Mouse (Mus musculus): Measurements from ENCODE around the gene Zbtb12. TPM values are rescaled to one million over a fixed set of nuclear protein-coding genes. Genes with fewer than 3 reads are reported as not detected.
A peak's percentile ranks its signal among the peaks of the same experiment; 100 is the strongest.
"Not testable (repeated sequence)": the region's sequence is repeated elsewhere in the genome, so short reads cannot be mapped to it uniquely, and the experiment has no call there.

The Zbtb12 gene
- polyA plus RNA-seq, 1 experiment from 2014 or later: 10.6 TPM

DNA sequence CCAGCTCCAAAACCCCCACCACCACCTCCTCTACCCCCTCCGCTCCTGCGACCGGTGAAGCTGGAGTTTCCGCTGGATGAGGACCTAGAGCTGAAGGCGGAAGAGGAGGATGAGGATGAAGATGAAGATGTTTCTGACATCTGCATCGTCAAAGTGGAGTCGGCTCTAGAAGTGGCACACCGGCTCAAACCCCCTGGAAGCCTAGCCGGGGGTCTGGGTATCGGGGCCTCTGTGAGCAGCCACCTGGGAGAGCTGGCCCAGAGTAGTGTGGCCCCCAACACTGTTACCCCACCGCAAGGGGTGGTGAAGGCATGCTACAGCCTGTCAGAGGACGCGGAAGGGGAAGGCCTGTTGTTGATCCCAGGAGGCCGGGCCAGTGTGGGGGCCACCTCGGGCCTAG is 16.4 kb downstream of the Zbtb12 start:
- Histone ChIP-seq H3K4me2 (peak overlapping the region; percentile 98), H3K4me3 (replicated peaks) (peak overlapping the region; percentile 71), H3K36me3 (no peaks in the 10 kb centered on the region), H3K9me3 (replicated peaks) (no peaks in the 10 kb centered on the region), H3K27ac (replicated peaks) (peak overlapping the region; percentile 95), H3K9ac (replicated peaks) (peak overlapping the region; percentile 93), H3K27me3 (replicated peaks) (no peaks in the 10 kb centered on the region), H3K4me1 (peaks cover 44% of the 10 kb centered on the region)
- WGBS: 90% methylated on average over 15 of the region's 15 CpGs
- ATAC-seq (ENCODE audit: low FRiP score): no peak

DNA sequence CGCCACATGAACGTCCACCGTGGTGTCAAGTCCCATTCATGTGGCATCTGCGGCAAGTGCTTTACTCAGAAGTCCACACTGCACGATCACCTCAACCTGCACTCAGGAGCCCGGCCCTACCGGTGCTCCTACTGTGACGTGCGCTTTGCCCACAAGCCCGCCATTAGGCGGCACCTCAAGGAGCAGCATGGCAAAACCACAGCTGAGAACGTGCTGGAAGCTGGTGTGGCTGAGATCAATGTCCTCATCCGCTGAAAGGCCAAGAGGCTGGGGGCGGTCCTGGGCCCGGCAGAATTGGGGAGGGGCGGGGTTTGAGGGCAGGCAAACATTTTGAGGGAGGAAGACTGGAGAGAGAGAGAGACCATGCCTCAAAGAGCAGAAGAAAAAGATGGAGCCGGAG is 17.1 kb downstream of the Zbtb12 start:
- Histone ChIP-seq H3K4me1 (peaks cover 49% of the 10 kb centered on the region), H3K4me3 (replicated peaks) (peak overlapping the region; percentile 71), H3K36me3 (no peaks in the 10 kb centered on the region), H3K9me3 (replicated peaks) (no peaks in the 10 kb centered on the region), H3K4me2 (peak overlapping the region; percentile 98), H3K27me3 (replicated peaks) (no peaks in the 10 kb centered on the region), H3K9ac (replicated peaks) (no peak overlapping the region), H3K27ac (replicated peaks) (0 out of 2 replicates have a peak overlapping the region, but pooled peaks have one; percentile 1)
- 85% methylated on average over 17 of the region's 17 CpGs for WGBS
- ATAC-seq (ENCODE audit: low FRiP score): no peak

DNA sequence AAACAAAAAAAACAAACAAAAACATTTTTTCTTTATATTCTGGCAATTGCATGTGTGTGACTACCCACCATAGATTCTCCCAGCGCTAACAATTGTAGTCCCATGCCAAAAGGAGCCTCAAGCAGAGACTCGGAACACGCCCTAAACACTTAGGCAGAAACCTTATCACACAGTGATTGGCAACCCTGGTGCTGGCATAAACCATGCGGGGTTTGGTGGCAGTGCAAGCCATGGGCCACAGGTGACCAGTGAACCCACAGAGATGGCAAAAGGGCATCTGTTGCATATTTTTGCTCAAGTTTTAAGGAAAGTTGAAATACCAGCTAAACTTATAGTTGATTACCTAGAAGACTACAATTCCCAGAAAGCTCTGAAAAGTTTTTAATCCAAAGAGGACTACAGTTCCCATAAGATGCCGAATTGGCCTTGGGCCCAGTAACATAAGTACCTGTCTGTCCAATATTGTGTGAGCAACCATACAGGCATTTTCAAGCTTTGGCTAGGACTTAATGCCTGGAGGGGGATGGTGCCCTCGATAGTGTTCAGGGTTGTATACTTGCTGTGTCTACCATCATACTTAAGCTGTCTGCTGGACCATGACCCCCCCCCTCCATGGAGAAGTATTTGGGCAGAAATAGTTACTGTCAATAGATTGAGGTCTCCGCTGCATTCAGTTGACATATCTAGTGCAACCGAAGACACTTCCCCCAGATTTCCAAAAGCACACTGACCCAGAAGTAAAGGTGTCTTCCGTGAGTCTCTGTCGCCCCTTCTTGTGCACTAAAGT is 18.3 kb downstream of the Zbtb12 start:
- Histone ChIP-seq H3K4me2 (peak overlapping the region; percentile 98), H3K9me3 (replicated peaks) (no peaks in the 10 kb centered on the region), H3K4me1 (peaks cover 49% of the 10 kb centered on the region), H3K27ac (replicated peaks) (peak overlapping the region; percentile 97), H3K27me3 (replicated peaks) (no peaks in the 10 kb centered on the region), H3K4me3 (replicated peaks) (peak overlapping the region; percentile 86), H3K9ac (replicated peaks) (peak overlapping the region; percentile 95), H3K36me3 (peaks cover 6% of the 10 kb centered on the region)
- WGBS: 20% methylated on average over 10 of the region's 10 CpGs
- no peak for ATAC-seq (ENCODE audit: low FRiP score)

- H3K36me3 ChIP-seq: peaks cover 12% of the 10 kb centered on the region
- peaks cover 49% of the 10 kb centered on the region for H3K4me1 ChIP-seq
- H3K4me2 ChIP-seq: peak within 1 kb of the TSS; percentile 98
- peak within 1 kb of the TSS; percentile 97 for H3K27ac ChIP-seq (replicated peaks)
- no peaks in the 10 kb centered on the region for H3K27me3 ChIP-seq (replicated peaks)
- ATAC-seq (ENCODE audit: low FRiP score): peak; percentile 30
- H3K9me3 ChIP-seq (replicated peaks): no peaks in the 10 kb centered on the region
- peak within 1 kb of the TSS; percentile 86 for H3K4me3 ChIP-seq (replicated peaks)
- peak within 1 kb of the TSS; percentile 95 for H3K9ac ChIP-seq (replicated peaks)
- WGBS: 0% methylated on average over 24 of the region's 44 CpGs
These were observed 18.9 kb downstream of the Zbtb12 start, which contains the start of the genes C2 and Ehmt2 for GRCm38 (mm10) chr17:34898160-34898586. TSS of gene C2 (minus strand) at chr17:34898265. TSS of gene Ehmt2 (plus strand) at chr17:34898469.

DNA sequence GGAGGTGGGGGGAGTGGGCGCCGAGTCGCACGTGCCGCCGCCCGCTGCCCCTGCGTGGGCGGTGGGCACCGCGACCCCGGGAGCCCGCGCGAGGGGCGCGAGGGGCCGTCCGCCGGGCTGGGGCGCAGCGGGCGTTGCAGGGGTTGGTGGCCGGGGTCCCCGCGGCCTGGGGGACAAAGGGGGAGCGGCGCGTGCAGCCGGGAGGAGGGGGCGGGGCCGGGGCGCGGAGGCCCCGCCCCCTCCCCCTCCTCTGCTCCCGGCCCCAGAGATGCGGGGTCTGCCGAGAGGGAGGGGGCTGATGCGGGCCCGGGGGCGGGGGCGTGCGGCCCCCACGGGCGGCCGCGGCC is 19.4 kb downstream of the Zbtb12 start:
- WGBS: no CpG with 5 or more reads among the region's 47 CpGs
- peak overlapping the region; percentile 86 for H3K4me3 ChIP-seq (replicated peaks)
- H3K36me3 ChIP-seq: peaks cover 17% of the 10 kb centered on the region
- H3K9ac ChIP-seq (replicated peaks): peak overlapping the region; percentile 95
- H3K27me3 ChIP-seq (replicated peaks): no peaks in the 10 kb centered on the region
- peak overlapping the region; percentile 98 for H3K4me2 ChIP-seq
- peaks cover 45% of the 10 kb centered on the region for H3K4me1 ChIP-seq
- H3K9me3 ChIP-seq (replicated peaks): no peaks in the 10 kb centered on the region
- ATAC-seq (ENCODE audit: low FRiP score): peak; percentile 12; the same call in 1 of the 2 replicates
- peak overlapping the region; percentile 97 for H3K27ac ChIP-seq (replicated peaks)

DNA sequence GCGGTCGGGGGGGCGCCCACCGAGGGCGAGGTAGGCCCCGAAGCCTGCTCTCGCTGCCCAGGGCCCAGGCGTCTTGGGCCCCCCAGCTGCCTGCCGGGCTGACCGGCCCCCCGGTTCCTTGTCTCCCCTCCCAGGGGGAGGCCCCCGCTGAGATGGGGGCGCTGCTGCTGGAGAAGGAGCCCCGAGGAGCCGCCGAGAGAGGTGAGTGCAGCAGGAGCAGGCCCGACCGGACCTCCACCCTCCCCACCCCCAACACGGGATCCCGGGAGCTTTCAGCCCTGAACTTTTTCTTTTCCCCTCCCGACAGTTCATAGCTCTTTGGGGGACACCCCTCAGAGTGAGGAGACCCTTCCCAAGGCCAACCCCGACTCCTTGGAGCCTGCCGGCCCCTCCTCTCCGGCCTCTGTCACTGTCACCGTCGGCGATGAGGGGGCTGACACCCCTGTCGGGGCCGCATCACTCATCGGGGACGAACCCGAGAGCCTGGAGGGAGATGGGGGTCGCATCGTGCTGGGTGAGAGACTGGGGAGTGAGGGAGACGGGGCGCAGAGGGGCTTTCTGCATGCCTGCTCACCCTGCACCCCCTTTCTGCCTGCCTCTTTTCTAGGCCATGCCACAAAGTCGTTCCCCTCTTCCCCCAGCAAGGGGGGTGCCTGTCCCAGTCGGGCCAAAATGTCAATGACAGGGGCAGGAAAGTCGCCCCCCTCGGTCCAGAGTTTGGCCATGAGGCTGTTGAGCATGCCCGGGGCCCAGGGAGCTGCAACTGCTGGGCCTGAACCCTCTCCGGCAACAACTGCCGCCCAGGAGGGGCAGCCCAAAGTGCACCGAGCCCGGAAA is 20.0 kb downstream of the Zbtb12 start:
- WGBS: 0% methylated on average over 32 of the region's 45 CpGs
- no peak for ATAC-seq (ENCODE audit: low FRiP score)
- peak overlapping the region; percentile 95 for H3K9ac ChIP-seq (replicated peaks)

GRCm38 (mm10) chr17:34899890-34900243 is 20.6 kb downstream of the Zbtb12 start:
- 4% methylated on average over 5 of the region's 5 CpGs for WGBS
- Histone ChIP-seq H3K9ac (replicated peaks) (peak overlapping the region; percentile 95), H3K4me1 (peaks cover 42% of the 10 kb centered on the region), H3K4me3 (replicated peaks) (peak overlapping the region; percentile 86), H3K4me2 (peak overlapping the region; percentile 98), H3K36me3 (peaks cover 29% of the 10 kb centered on the region), H3K27me3 (replicated peaks) (no peaks in the 10 kb centered on the region), H3K9me3 (replicated peaks) (no peaks in the 10 kb centered on the region), H3K27ac (replicated peaks) (peak overlapping the region; percentile 97; the same call in 1 of the 2 replicates)
- no peak for ATAC-seq (ENCODE audit: low FRiP score)

More for the DNA sequence above, 20.0 kb downstream of the Zbtb12 start:
- peak overlapping the region; percentile 97 for H3K27ac ChIP-seq (replicated peaks)
- no peaks in the 10 kb centered on the region for H3K9me3 ChIP-seq (replicated peaks)
- H3K4me2 ChIP-seq: peak overlapping the region; percentile 98
- H3K27me3 ChIP-seq (replicated peaks): no peaks in the 10 kb centered on the region
- peak overlapping the region; percentile 86 for H3K4me3 ChIP-seq (replicated peaks)
- peaks cover 23% of the 10 kb centered on the region for H3K36me3 ChIP-seq
- peaks cover 42% of the 10 kb centered on the region for H3K4me1 ChIP-seq

DNA sequence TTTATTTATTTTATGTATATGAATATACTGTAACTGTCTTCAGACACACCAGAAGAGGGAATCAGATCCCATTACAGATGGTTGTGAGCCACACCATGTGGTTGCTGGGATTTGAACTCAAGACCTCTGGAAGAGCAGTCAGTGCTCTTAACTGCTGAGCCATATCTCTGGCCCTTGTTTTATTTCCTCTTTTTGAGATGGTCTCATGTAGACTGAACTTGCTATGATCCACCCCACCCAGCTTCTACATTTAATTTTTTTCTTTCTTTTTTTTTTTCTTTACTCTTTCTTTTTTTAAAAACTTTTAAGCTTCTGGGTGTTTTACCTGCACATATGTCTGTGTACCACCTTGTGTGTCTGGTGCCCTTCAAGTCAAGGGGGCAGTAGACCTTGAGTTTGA is 21.5 kb downstream of the Zbtb12 start:
- Histone ChIP-seq H3K4me1 (peaks cover 36% of the 10 kb centered on the region), H3K36me3 (peaks cover 38% of the 10 kb centered on the region), H3K4me2 (peak overlapping the region; percentile 98; the same call in 1 of the 2 replicates)
- not testable (repeated sequence) for H3K9me3 ChIP-seq (replicated peaks); H3K4me3 ChIP-seq (replicated peaks); H3K27ac ChIP-seq (replicated peaks); H3K27me3 ChIP-seq (replicated peaks); ATAC-seq (ENCODE audit: low FRiP score); H3K9ac ChIP-seq (replicated peaks)

- not testable (repeated sequence) for ATAC-seq (ENCODE audit: low FRiP score); H3K27me3 ChIP-seq (replicated peaks); H3K27ac ChIP-seq (replicated peaks); H3K9ac ChIP-seq (replicated peaks); H3K9me3 ChIP-seq (replicated peaks); H3K4me3 ChIP-seq (replicated peaks); H3K4me2 ChIP-seq
- peaks cover 25% of the 10 kb centered on the region for H3K4me1 ChIP-seq
- H3K36me3 ChIP-seq: peaks cover 49% of the 10 kb centered on the region
- 91% methylated on average over 9 of the region's 10 CpGs for WGBS
These were observed 22.7 kb downstream of the Zbtb12 start for GRCm38 (mm10) chr17:34901948-34902347.

- no peak overlapping the region for H3K4me3 ChIP-seq (replicated peaks)
- ATAC-seq (ENCODE audit: low FRiP score): no peak
- no peaks in the 10 kb centered on the region for H3K27me3 ChIP-seq (replicated peaks)
- WGBS: 92% methylated on average over 9 of the region's 9 CpGs
- H3K9me3 ChIP-seq (replicated peaks): no peaks in the 10 kb centered on the region
- no peak overlapping the region for H3K27ac ChIP-seq (replicated peaks)
- H3K9ac ChIP-seq (replicated peaks): no peak overlapping the region
- no peak overlapping the region for H3K4me2 ChIP-seq
- peaks cover 16% of the 10 kb centered on the region for H3K4me1 ChIP-seq
- H3K36me3 ChIP-seq: peaks cover 59% of the 10 kb centered on the region
These were observed 23.6 kb downstream of the Zbtb12 start for GRCm38 (mm10) chr17:34902895-34903294.

GRCm38 (mm10) chr17:34910982-34911381 is 31.7 kb downstream of the Zbtb12 start:
- Histone ChIP-seq H3K27ac (replicated peaks) (no peak overlapping the region), H3K4me3 (replicated peaks) (no peak overlapping the region), H3K4me2 (no peak overlapping the region), H3K9me3 (replicated peaks) (no peaks in the 10 kb centered on the region), H3K9ac (replicated peaks) (no peak overlapping the region), H3K4me1 (no peaks in the 10 kb centered on the region), H3K27me3 (replicated peaks) (no peaks in the 10 kb centered on the region), H3K36me3 (peaks cover 78% of the 10 kb centered on the region)
- no peak for ATAC-seq (ENCODE audit: low FRiP score)
- WGBS: 93% methylated on average over 10 of the region's 10 CpGs
